21 mouse cellular contexts compared by ENCODE assay signal in genomic region chr1:184082661-184083060, GRCm38 (mm10). TPM values are rescaled to one million over a fixed set of nuclear protein-coding genes. Genes with fewer than 3 reads are reported as not detected.
DNase-seq lines count a peak whose midpoint lies in the region; ATAC-seq lines count a peak whose summit lies in the region.
"Had no signal": no experiment of that assay in that cellular context is flagged by ENCODE, and none has a peak within 500 bp of the region (broad histone marks: within the 10 kb centered on the region; RNA-seq: fewer than 3 reads in every experiment).

No protein-coding gene starts in this region.

- 38% methylated on average over 3 of the region's 3 CpGs for WGBS in lung, embryonic 15.5 days
- 80% methylated on average over 3 of the region's 3 CpGs for WGBS in midbrain, embryonic 15.5 days

- no peaks in the 10 kb centered on the region for H3K9me3 ChIP-seq in lung, embryonic 15.5 days
- H3K9me3 ChIP-seq in midbrain, embryonic 15.5 days, result no peaks in the 10 kb centered on the region
- H3K9me3 ChIP-seq: heart, embryonic 10.5 days; hindbrain, embryonic 13.5 days; limb, embryonic 13.5 days; neural tube, embryonic 15.5 days had no signal

- peak; percentile 55 for DNase-seq in heart, adult 11 months
- DNase-seq in heart, adult 8-10 months (ENCODE audit: low spot score), result no peak
- DNase-seq in lung, adult 18-20 months, result no peak
- DNase-seq in adipocyte (ENCODE audit: low spot score), result peak; percentile 40
- DNase-seq in lung, postnatal 25 days (ENCODE audit: low spot score), result peak; percentile 49
- DNase-seq: cerebellum, adult 18-20 months; cerebellum, postnatal 25 days; embryo, embryonic 11 days; gastrocnemius, postnatal 14 days; right cerebral cortex, postnatal 25 days had no signal

- no peaks in the 10 kb centered on the region for H3K36me3 ChIP-seq in lung, embryonic 15.5 days
- no peaks in the 10 kb centered on the region for H3K36me3 ChIP-seq in midbrain, embryonic 15.5 days (replicated peaks)
- H3K36me3 ChIP-seq: heart, embryonic 10.5 days; hindbrain, embryonic 13.5 days; limb, embryonic 13.5 days; neural tube, embryonic 15.5 days had no signal

- H3K9ac ChIP-seq in lung, embryonic 15.5 days, result no peak overlapping the region
- H3K9ac ChIP-seq in midbrain, embryonic 15.5 days, result no peak overlapping the region
- H3K9ac ChIP-seq: hindbrain, embryonic 13.5 days; limb, embryonic 13.5 days; neural tube, embryonic 15.5 days had no signal

- H3K4me2 ChIP-seq in lung, embryonic 15.5 days, result no peak overlapping the region
- H3K4me2 ChIP-seq in midbrain, embryonic 15.5 days, result no peak overlapping the region
- H3K4me2 ChIP-seq: hindbrain, embryonic 13.5 days; limb, embryonic 13.5 days; neural tube, embryonic 15.5 days had no signal

- H3K4me1 ChIP-seq in lung, embryonic 15.5 days, result 0 out of 2 replicates have a peak, but pooled peaks cover 11% of the 10 kb centered on the region
- H3K4me1 ChIP-seq in midbrain, embryonic 15.5 days, result no peaks in the 10 kb centered on the region
- H3K4me1 ChIP-seq: heart, embryonic 10.5 days; hindbrain, embryonic 13.5 days; limb, embryonic 13.5 days; neural tube, embryonic 15.5 days had no signal

- H3K27ac ChIP-seq in lung, embryonic 15.5 days, result peak overlapping the region; percentile 20; the same call in 1 of the 2 replicates
- no peak overlapping the region for H3K27ac ChIP-seq in midbrain, embryonic 15.5 days
- H3K27ac ChIP-seq: heart, embryonic 10.5 days; hindbrain, embryonic 13.5 days; kidney, postnatal 0 days; limb, embryonic 13.5 days; neural tube, embryonic 15.5 days had no signal

- no peak overlapping the region for H3K4me3 ChIP-seq in lung, embryonic 15.5 days
- H3K4me3 ChIP-seq in midbrain, embryonic 15.5 days, result no peak overlapping the region
- H3K4me3 ChIP-seq: heart, embryonic 10.5 days; hindbrain, embryonic 13.5 days; limb, embryonic 13.5 days; megakaryocyte, embryonic 14.5 days; neural tube, embryonic 15.5 days had no signal

- H3K27me3 ChIP-seq in lung, embryonic 15.5 days, result no peaks in the 10 kb centered on the region
- no peaks in the 10 kb centered on the region for H3K27me3 ChIP-seq in midbrain, embryonic 15.5 days (replicated peaks)
- H3K27me3 ChIP-seq: hindbrain, embryonic 13.5 days; limb, embryonic 13.5 days; megakaryocyte, embryonic 14.5 days; neural tube, embryonic 15.5 days; Patski had no signal

- ATAC-seq in lung, embryonic 15.5 days (ENCODE audit: borderline replicate concordance, extremely low read depth, low FRiP score, low TSS enrichment), result no peak
- ATAC-seq in midbrain, embryonic 15.5 days (replicated peaks), result no peak
- ATAC-seq: inflammation-experienced regulatory T-cells, adult 6 months; midbrain, embryonic 16.5 days; Patski had no signal

RNA-seq across cellular contexts. Expression of gene 1700056E22Rik, which starts 48.6 kb away (rescaled TPM):
- total RNA-seq in heart, adult 8-10 months (2022), result 1 to 10 TPM in 3 of 4 experiments, under 1 TPM in 1; 0.57 to 1.7 (median 1.2) TPM
- polyA plus RNA-seq in lung, embryonic 15.5 days (2015; fragmentation: Nextera tagmentation; extraction: Ambion mirVana), result 1.1 and 1.5 TPM in 2 replicates
- 0.84 and 1.2 TPM in 2 replicates for polyA plus RNA-seq in midbrain, embryonic 15.5 days (2015; fragmentation: Nextera tagmentation; extraction: Ambion mirVana)

Comparison
In these comparisons a context has a peak if more than half of its experiments do, and no peak if none do; other contexts are left out.
1. DNase-seq: peak in heart, adult 11 months (single experiment), adipocyte (single experiment) and lung, postnatal 25 days (single experiment); none in heart, adult 8-10 months (single experiment) and lung, adult 18-20 months (0 of 2).